Mouse (Mus musculus) spleen, adult 12 weeks (tissue): Measurements from ENCODE around the gene Fmn2.

Source experiments
- DNase-seq: peaks from one replicate; pipeline ENCODE4 v3.0.0; 2022; ENCODE audit warnings: low spot score

The Fmn2 gene

DNA sequence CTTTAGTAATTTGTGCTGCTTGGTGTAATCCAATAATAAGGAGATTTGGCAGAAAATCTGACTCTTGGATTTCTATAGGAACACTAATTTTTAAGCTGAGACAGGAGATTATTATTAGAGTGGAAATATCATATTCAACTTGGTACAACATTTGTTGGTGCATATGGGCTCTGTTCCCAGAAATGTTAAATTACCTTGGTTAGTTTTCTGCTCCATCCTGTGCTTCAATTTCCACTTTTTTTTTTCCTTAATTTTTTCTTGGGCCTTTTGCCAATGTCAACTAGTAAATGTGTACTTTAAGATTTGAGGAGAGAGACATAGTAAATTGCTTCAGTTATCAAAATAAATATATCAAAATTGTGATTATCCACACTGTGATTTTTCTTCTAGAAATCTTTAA is 163.5 kb downstream of the Fmn2 start:
- no peak for DNase-seq

DNA sequence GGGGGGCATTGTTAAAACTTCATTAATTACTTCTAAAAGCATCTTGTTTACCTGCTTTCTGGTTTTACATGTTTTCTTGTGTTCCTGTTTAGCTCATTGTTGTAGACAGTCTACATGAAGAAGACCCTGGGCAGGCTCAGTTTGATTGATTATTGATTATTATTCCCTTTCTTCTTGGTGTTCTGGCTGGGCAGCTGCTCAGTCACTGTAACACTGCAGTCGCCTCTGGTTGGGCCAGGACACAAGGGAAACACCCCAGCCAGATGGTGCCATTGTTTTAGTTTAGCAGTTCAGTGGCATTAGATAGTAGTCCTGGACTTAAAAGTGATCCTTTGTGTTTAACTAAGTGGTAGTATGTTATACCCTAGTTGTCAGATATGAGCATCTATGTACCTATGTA is 167.5 kb downstream of the Fmn2 start:
- no peak for DNase-seq

DNA sequence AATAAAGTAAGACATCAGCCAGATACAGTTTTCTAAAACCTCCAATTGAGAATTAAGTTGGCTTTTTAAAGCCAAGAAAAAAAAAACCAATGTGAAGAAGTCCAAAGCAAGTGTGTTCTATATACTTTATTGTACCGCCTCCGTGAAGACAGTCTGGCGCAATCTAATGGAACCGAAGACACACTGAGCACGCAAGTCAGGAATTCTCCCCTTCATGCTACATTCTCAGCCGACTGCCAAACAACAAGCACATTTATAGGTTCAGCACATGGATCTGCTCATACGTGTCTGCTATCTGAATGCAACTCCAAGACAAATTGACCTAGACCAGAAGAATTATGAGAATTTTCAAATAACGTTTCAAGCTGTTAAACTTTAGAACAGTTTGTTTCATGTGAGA is 169.2 kb downstream of the Fmn2 start:
- no peak for DNase-seq

DNA sequence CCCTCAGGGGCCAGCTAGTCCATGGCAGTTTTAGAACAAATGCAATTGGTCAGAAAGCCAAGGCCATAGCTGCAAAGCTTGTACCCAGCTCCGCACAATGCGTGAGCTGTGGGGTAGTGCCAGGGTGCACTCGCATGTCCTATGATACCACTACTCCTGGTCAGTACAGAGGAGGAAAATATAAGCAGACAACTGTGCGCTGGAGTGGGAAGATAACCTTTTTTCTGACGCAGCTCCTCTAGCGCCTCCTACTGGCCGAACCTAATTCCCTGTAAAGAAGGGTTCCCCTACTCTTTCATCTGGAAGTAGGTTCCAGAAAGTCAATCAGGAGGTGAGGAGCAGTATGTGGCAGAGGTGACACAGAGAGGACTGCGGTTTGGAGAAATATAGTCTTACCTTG is 173.0 kb downstream of the Fmn2 start:
- DNase-seq, result no peak

DNA sequence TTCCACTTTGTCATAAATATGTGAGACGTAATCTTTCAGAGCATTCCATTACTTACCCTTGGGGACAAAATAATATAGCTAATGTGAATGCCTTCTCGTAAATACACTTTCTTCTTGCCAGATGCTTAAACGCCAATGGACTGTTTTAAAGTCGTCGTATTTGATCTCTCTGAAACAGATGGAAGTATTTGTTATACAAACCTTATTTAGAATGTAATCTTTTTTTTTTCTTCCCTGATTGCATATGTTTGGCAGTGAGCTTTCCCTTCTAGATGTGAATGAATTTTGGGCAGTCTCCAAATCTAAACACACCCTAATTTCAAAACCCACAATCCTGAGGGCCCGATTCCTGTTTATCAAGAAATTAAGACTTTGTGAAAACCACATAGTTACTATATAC is 173.7 kb downstream of the Fmn2 start:
- no peak for DNase-seq

DNA sequence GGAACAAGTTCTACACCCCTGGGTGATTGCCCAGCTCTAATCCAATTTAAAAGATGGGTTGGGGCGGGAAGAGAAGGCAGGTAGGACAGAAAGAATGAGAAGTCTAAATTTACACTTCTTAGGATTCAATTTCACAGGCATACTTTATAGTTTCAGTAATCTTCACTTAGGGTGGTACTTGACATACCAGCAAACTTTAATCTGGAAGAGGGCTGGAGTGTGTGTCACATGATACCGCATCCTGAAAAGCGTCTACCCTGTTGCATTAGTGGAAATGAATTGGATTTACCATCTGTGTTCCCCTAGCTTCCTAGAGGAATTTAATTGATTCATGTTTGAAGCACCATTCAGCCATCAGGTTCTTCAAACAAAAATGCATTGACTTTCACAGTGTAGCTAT is 174.6 kb downstream of the Fmn2 start:
- no peak for DNase-seq

DNA sequence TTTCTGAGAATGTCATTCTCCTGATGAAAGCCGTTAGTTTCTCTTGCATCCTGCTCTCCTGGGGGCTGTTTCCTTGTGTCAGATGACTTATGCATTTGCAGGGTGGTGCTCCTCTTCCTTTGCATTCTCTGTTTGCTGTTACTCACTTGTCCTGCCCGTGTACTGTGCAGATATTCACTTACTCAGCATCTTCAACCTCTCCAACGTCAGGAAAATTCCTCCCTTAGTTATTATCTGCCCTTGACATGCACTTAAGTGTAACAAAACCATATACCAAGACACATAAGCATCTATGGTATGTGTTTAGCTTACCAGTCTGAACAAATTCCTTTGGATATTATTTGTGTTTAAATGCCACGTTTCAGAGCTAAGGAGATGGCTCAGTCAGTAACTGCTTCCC is 175.6 kb downstream of the Fmn2 start:
- no peak for DNase-seq

DNA sequence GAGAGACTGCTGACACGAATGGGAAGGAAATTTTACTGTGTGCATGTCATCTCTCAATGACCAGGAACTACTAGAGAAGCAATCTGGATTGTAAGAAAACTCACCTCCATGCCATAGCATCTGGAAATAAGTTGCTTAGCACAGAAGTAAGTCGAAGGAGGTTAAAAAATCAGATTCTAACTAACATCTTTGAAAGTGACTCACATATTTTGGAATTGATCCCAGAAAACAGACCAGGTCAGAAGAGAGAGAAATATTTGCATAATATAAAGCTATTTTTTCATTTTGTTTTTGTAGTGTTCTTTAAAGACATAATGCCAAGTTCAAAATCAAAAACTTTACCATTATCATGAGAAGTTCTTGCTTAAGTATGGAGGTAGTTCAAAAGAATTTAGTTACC is 187.7 kb downstream of the Fmn2 start:
- DNase-seq, result no peak

DNA sequence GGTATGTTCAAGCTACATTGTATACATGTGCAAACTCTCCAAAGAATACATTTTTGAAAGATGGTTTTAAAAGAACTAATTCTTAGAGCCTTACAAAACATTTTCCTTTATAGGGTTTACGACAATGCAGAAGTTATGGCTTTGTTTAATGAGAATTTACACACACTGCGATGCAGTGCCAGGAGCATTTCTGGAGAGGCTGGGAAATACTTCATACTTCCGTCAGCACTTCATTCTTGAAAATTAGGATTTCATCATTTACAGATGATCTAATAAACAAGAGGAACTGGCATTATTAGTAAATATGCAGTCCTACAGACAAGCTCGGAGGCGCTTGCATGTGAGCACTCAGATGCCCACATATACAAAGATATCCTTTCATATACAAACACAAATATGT is 199.2 kb downstream of the Fmn2 start:
- no peak for DNase-seq

DNA sequence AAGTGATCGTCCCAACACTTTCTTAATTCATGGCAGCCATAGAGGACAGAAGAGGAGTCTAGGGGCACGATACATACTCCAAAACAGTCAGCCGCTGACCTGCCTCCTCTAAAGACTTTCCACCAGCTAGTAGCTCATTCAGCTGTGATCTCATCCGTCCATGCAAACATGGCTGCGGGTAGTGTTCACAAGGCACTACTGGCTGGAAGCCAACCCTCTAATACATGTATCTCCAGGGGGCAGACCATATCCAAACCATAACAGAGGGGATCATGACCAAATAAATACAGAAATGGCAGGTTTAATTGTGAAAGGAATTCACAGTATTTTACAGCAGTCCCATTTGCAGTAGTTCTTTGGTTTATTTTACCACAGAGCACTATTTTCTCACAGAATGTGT is 200.2 kb downstream of the Fmn2 start:
- no peak for DNase-seq

DNA sequence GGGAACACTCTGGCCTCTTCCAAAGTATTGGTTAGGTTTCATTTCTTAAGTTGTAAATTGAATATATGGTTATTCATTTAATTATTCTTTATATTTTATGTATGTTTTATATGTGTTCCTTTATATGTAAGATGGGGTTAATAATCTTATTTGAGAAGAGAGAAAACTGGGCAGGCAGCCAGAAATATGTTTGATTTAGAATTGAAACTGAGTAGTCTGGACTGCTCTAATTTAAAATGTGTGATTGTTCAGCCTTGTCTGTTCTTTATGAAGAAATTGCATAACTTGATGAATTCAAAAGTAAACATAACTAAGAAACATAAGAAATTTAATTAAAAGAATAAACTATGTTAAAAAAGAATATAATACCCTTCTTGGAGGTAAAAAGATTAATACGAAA is 202.3 kb downstream of the Fmn2 start:
- DNase-seq, result no peak

DNA sequence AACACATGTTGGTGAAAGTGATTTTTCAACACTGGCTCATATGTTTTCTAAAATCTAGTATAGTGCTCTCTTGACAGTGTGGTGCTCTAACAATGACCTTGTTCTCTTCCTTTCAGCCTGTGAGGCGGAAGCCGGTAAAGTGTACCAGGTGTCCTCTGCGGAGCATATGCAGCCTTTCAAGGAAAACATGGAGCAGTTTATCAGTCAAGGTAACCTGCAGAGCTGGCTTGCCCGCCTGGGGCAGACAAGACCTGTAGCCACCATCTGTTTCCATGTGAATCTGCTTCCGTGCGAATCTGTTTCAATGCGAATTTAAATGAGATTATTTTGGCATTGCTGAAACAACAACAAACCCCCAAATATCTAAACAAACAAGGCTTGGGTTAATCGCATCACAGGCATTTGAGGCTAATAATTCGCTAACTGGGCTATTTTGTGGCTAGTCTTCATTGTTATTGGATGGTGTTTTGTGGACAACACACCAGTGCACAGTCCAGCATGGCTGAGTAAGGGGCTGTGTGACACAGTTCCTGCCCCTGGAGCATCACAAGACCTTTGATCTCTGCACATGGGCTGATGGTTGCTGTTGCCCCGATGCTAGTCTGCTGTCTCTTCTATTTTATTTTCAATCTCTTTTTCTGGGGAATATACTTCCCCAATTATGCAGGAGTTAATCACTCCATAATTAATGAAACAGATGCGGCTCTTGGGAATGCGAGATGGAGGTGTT is 218.3 kb downstream of the Fmn2 start:
- no peak for DNase-seq

DNA sequence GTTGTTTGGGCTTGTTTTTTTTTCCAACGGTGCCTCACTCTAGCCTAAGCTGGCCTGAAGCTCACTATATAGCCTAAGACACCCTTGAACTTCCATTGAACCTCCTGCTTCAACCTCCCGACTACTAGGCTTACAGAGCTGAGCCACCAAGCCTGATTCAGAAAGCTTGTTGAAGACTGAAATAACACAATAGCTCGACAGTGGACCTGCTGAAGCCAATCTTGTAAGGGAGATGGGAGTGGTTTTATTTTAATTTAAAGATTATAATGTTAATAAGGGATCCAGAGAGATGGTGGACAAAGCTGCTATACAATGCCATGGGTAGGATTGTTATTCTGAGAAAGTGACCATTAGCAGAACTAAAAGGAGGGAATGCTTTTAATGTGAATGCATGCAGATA is 227.1 kb downstream of the Fmn2 start:
- DNase-seq, result no peak

DNA sequence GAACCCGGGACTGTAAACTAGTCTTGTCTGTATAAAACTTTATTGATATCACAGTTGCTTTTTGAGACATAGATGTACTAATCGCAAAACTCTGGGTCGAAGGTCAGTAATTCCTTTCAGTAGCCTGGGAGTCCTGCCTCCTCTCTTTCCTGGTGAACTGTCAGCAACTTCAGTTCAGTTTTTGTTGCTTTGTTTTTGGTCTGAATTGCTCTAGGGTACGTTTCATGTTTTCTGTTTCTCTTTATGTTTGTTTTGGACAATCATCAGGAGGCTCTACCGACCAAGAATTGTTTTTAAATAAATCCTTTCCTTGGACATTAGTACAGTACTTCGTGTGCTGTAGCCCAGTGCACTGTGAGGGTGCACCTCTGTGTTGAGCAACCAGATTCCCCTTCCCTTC is 231.1 kb downstream of the Fmn2 start:
- no peak for DNase-seq

DNA sequence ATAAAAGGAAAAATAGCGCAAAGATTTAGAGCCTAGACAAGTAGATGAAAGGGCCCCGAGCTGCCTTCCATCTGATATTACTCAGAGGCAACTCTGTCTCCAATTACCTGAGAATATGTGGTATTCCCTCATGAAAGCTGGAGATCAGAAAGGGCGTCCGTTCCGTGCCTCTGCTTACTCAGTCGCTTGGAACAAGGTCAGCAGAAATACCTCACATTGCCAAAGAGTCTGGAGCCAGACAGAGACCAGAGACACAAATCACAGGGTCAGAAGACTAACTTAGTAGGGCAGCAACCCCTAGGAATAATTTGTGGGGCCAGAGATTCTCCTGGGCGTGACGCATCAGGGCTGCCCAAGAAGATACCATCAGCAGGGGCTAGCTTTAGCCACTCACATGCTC is 237.3 kb downstream of the Fmn2 start:
- DNase-seq, result no peak

DNA sequence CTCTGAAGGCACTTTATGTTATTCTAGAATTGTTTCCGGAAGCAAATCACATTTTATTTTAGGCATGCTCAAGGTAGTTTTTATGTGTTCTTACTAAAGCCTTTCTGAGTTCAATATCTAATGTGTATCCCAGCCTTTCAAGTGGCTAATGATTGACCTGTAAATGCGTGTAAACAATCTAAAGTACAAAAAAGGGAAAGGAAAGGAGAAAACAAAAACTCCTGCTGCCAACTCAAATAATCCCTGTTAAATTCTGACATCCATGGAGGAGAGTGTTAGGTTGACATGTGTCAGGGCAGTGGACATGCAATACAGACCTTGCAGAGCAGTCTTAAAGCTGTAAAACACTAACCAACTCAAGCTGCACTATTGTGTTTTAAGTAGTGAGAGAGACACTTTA is 241.0 kb downstream of the Fmn2 start:
- no peak for DNase-seq

DNA sequence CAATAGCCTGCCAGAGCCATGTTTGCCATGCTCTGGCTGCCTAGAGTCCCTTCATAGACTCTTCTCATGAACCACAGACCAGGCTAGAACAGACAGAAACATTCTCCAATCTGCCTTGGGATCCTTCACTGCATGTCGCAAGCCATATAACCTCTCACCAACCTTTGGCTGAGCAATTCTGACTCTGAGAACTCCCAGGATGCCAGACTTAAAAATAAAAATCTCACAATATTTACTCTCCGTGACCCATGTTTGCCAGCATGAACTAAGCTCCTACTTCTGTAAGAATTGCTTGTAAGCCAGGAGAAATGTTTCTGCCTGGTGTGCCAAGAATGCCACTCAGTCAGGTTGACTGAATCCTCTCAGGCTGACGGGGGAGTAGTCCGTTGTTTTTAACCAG is 246.9 kb downstream of the Fmn2 start:
- no peak for DNase-seq

DNA sequence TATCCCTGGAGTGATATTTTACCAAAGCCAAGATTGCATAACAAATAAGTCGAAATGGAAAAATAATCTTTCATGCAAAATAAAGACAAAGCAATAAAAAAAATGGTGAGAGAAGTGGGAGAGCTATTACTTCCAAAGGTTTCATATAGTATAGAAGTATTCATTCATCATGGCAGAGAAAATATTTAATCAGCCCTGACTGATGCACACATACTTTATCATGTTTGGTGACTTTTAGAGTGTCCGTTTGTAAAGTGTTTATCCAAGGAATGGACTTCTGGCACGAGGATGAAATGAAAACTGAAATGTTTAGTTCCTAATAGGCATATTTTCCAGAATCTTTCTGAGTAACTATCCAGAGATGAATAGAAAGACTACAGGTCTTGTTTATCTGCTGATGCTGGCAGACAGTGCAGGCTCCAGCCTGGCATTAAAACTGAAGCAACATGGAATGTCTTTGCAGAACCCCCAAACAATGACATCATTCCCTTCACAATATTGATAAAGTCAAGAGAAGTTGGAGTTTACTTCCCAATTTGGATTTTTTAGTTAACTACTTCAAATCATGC is 249.4 kb downstream of the Fmn2 start:
- DNase-seq, result no peak

DNA sequence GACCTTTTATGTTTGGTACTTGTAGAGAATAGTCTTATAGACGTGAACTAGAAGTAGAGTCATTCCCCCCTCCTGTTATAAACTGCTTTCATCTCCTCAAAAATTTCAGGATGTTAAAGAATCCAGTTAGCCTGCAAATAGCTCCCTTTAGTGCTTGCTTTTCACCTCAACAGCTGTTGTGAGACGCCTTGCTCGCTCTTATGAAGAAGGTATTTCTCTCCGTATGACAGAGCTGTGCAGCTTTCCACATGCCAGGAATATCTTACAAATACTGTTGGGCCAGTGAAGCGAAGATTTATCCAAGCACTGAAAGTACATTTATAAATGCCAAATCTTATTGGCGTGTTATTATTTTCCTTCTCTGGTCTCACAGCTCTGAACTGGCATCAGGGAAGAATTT is 257.7 kb downstream of the Fmn2 start:
- DNase-seq, result no peak

DNA sequence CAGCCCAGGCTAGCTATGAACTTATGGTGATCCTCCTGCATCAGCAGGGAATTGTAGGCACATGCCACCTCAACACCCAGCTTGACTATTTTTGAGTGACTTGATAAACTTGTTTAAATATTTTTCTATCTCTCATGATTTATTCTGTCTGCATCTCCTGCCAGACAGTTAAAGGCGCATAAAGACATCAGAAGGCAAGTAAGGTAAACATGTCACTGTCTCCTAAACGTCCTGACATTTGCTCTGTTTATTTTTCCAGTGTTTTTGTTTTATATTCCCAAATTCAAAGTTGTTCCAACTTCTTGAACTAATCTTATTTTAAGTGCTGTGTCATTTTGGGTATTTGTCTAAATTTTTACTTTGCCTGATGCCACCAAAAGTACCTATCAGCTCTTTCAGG is 264.1 kb downstream of the Fmn2 start:
- no peak for DNase-seq

DNA sequence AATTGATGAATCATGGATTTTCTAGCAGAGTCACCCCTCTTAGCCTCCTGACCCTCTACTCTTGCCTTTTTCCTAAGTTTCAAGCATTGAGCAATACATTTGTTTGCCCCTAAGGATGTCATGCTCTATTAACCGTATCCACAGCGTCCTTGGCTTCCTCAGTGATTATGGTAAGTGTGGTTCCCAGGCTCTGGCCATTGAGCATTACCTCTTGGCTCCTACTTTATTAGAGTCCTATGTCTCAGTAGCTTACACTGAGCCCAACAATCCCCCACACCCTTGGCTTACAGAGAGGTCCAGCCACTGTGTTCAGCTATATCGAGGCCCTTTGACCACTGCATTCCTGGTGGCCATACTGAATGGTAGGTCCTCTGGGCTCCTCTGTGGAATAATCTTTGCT is 265.2 kb downstream of the Fmn2 start:
- DNase-seq, result no peak

DNA sequence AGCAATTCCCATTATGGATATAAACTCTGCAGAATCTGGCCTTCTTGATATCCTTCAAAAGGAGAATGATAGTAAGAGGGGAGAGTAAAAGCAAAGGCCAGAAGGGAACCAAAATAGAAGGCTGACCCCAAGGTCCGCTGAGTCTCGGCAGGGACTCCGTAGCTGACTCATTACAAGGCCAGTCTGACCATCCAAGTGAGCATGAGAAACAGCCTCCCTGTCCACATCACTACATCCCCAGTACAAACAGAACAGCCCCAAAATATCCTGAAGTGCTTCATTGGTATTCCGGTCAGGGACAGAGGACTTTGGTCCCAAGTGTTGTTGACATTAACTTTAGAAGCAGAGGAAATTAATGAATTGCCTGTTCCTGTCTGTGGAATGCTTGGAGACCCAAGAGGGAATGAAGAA is 270.3 kb downstream of the Fmn2 start:
- DNase-seq, result no peak

DNA sequence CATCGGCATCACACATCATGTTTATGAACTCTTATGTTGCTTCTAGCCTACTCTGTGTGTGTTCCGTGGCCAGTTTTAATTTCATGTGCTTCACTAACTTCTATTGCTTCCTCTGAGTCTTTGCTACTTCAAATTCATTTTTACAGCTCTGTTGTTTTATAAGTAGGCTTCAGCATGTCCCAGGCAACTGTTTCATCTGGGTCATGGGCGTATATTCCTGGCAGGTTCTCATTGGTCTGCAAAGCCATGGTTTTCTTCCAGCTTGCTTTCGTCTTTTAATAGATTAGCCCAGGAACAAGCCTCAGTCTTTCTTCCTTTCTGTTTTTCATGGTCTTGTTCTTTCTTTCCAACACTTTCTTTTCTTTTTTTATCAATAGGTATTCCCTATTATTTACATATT is 279.4 kb downstream of the Fmn2 start:
- DNase-seq, result no peak

DNA sequence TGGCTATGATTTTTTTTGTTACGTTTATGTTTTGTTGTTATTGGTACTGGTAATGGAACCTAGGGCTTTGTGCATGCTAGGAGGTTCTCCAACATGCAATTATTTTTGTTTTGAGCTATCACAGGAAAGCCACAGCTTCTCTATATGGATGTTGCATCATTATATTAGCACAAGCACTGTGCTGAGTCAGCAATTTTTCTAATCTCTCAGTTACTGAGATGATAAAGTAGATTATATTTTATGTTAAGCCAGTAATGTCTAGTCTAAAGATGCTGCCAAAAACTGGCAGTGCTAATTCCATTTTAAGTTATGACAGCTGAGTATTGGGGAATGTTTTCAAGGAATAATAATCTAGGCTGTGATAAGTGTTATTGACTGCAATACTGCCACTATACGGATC is 287.0 kb downstream of the Fmn2 start:
- DNase-seq, result no peak
